Mouse (Mus musculus): Measurements from ENCODE around the gene Gtpbp4.
"Not testable (repeated sequence)": the region's sequence is repeated elsewhere in the genome, so short reads cannot be mapped to it uniquely, and the experiment has no call there.

DNA sequence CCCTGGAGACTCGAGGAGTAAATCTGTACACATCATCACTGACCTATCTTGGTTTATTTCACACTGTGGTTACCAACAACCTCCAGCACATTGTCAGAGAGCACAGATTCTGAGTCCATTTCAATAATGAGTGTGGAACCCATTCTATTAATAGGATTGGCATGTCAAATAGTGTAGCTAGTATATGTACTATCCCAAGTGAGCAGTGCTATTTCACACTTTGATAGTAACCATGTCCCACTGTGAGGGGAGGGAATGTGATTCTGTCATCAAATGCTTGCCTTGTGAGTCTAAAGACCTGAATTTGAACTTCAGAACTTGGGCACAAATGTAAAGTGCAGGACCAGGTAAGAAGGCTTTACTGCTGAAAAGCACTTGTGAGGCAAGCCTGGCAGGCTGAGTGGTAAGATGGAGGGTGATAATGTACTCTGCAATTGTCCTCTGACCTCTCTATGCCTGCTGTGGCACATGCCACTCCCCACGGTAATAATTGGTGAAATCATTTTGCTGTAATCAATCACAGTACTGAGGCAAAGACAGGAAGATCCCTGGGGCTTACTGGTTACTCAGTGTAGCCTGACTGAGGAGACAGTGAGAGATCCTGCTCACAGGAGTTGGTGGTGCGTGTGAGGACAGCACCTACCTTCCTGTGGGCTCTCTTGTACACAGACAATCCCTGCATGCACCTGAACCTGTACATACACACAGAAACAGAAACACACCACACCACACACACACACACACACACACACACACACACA is 34.6 kb downstream of the Gtpbp4 start:
- not testable (repeated sequence) for TF ChIP-seq POLR2A (IDR thresholded peaks at IDR 0.05; ENCODE audit: low read depth, low read length); CTCF (conservative IDR thresholded peaks at IDR 0.05; ENCODE audit: insufficient read depth, insufficient read length, low read depth, low read length)
